Mouse (Mus musculus) macrophage (primary cell): ENCODE data around the gene Zdhhc12. TPM values are rescaled to one million over a fixed set of nuclear protein-coding genes. Genes with fewer than 3 reads are reported as not detected.

Source experiments
- H3K27ac ChIP-seq: fragments of 350-480 bp; formaldehyde crosslinking; 2 replicates; pipeline ENCODE4 v1.9.0; 2021
- H3K36me3 ChIP-seq: fragments of 350-480 bp; formaldehyde crosslinking; 2 replicates; pipeline ENCODE4 v1.9.0; 2021; ENCODE audit errors: inconsistent target
- H3K4me3 ChIP-seq: fragments of 350-480 bp; formaldehyde crosslinking; 2 replicates; pipeline ENCODE4 v1.9.0; 2021; ENCODE audit errors: inconsistent target
- H3K79me2 ChIP-seq: fragments of 350-480 bp; formaldehyde crosslinking; 2 replicates; pipeline ENCODE4 v1.9.0; 2021; ENCODE audit errors: inconsistent target
- WGBS: methylation state at CpG from one replicate; pipeline ENCODE4 v1.1.7; 2026; ENCODE audit warnings: inconsistent platforms; ENCODE audit not compliant: missing documents; 5-methylcytosine and 5-hydroxymethylcytosine counted together
- polyA plus RNA-seq: library from polyadenylated mRNA; stranded (reverse); fragments of 250-400 nt; gene quantifications from 3 replicates; pipeline ENCODE4 v1.2.4, GENCODE M21; 2018; ENCODE audit warnings: inconsistent platforms

The Zdhhc12 gene
- polyA plus RNA-seq, 1 experiment from 2014 or later, result 10.5 TPM

GRCm38 (mm10) chr2:30047127-30047526, 46.3 kb downstream of the Zdhhc12 start:
- Histone ChIP-seq H3K27ac (no peak overlapping the region), H3K4me3 (no peak overlapping the region), H3K36me3 (no peaks in the 10 kb centered on the region), H3K79me2 (no peaks in the 10 kb centered on the region)
- 96% methylated on average over 6 of the region's 6 CpGs for WGBS

- 98% methylated on average over 4 of the region's 5 CpGs for WGBS
- H3K4me3 ChIP-seq, result no peak overlapping the region
- H3K27ac ChIP-seq, result no peak overlapping the region
- H3K36me3 ChIP-seq, result no peaks in the 10 kb centered on the region
- no peaks in the 10 kb centered on the region for H3K79me2 ChIP-seq
Measured at GRCm38 (mm10) chr2:30044550-30044949, 48.9 kb downstream of the Zdhhc12 start.

- Histone ChIP-seq H3K4me3 (no peak overlapping the region), H3K27ac (no peak overlapping the region), H3K36me3 (no peaks in the 10 kb centered on the region), H3K79me2 (no peaks in the 10 kb centered on the region)
- 7% methylated on average over 4 of the region's 4 CpGs for WGBS
Measured at GRCm38 (mm10) chr2:30042445-30042844, 51.0 kb downstream of the Zdhhc12 start.

Other genes starting within 250 kb of the Zdhhc12 start
- 7.3 to 16.8 TPM (median 15.9 TPM) in 3 replicates for gene Cercam, start 224.5 kb downstream of the Zdhhc12 start, polyA plus RNA-seq
- 28.3 to 46.9 TPM (median 30.9 TPM) in 3 replicates for gene Odf2, start 204.4 kb downstream of the Zdhhc12 start, polyA plus RNA-seq
- 7.9 to 12.5 TPM (median 10.0 TPM) in 3 replicates for gene Gle1, start 158.2 kb downstream of the Zdhhc12 start, polyA plus RNA-seq
- 67.1 to 95.0 TPM (median 74.1 TPM) in 3 replicates for gene Sptan1, start 128.1 kb downstream of the Zdhhc12 start, polyA plus RNA-seq
- gene Wdr34, start 44.8 kb downstream of the Zdhhc12 start, polyA plus RNA-seq, result 3.0 to 6.7 TPM (median 4.4 TPM) in 3 replicates
- gene Set, start 36.3 kb downstream of the Zdhhc12 start, polyA plus RNA-seq, result 142 to 388 TPM (median 281 TPM) in 3 replicates
- gene Pkn3, start 16.0 kb downstream of the Zdhhc12 start, polyA plus RNA-seq, result 0.94 to 2.4 TPM (median 1.6 TPM) in 3 replicates
- gene Zer1, start 30.9 kb upstream of the Zdhhc12 start, polyA plus RNA-seq, result 5.5 to 11.1 TPM (median 6.9 TPM) in 3 replicates
- 79.6 to 115 TPM (median 108 TPM) in 3 replicates for gene Tbc1d13, start 40.1 kb upstream of the Zdhhc12 start, polyA plus RNA-seq
- 1.2 to 5.8 TPM (median 3.8 TPM) in 3 replicates for gene Endog, start 77.8 kb upstream of the Zdhhc12 start, polyA plus RNA-seq
- 15.1 to 33.4 TPM (median 17.6 TPM) in 3 replicates for gene Spout1, start 84.8 kb upstream of the Zdhhc12 start, polyA plus RNA-seq
- gene Kyat1, start 112.2 kb upstream of the Zdhhc12 start, polyA plus RNA-seq, result 1.5 to 4.5 TPM (median 3.0 TPM) in 3 replicates
- 11.0 to 16.9 TPM (median 11.0 TPM) in 3 replicates for gene Lrrc8a, start 144.1 kb upstream of the Zdhhc12 start, polyA plus RNA-seq
- gene Gm28035, start 146.9 kb upstream of the Zdhhc12 start, polyA plus RNA-seq, result 0.17 to 0.26 TPM (median 0.21 TPM) in 3 replicates
- gene Phyhd1, start 172.6 kb upstream of the Zdhhc12 start, polyA plus RNA-seq, result 8.0 to 16.8 TPM (median 13.0 TPM) in 3 replicates
- gene Gm28038, start 187.4 kb upstream of the Zdhhc12 start, polyA plus RNA-seq, result 15.9 TPM in 1 of 3 replicates, not detected in the others
- gene Dolk, start 192.7 kb upstream of the Zdhhc12 start, polyA plus RNA-seq, result 13.1 to 21.9 TPM (median 15.9 TPM) in 3 replicates
- gene Nup188, start 192.7 kb upstream of the Zdhhc12 start, polyA plus RNA-seq, result 11.2 to 26.1 TPM (median 14.0 TPM) in 3 replicates